Mouse (Mus musculus) lung, adult 2 months (tissue): ENCODE data around the gene Gm11037.

Experiments used
- CTCF ChIP-seq: fragments of 200-500 bp; IDR thresholded peaks from 2 replicates; pipeline ENCODE4 v1.5.1; 2011; ENCODE audit warnings: mild to moderate bottlenecking, low read length, control low read depth; ENCODE audit not compliant: insufficient read depth
- POLR2A ChIP-seq: fragments of 200-500 bp; IDR thresholded peaks from 2 replicates; pipeline ENCODE4 v1.6.1; 2011; ENCODE audit warnings: low read depth, mild to moderate bottlenecking, control low read depth, low read length, borderline replicate concordance; ENCODE audit errors: extremely low read depth

GRCm38 (mm10) chr2:131170936-131171335, 37.6 kb downstream of the Gm11037 start:
- TF ChIP-seq CTCF (no peak), POLR2A (no peak)
